Mouse (Mus musculus) liver, adult 2 months (tissue): ENCODE measurements around the gene Ctps.

Experiments used
- CTCF ChIP-seq: fragments of 200-500 bp; IDR thresholded peaks from 2 replicates; pipeline ENCODE4 v1.5.1; 2011; ENCODE audit warnings: low read depth, low read length, control low read depth
- POLR2A ChIP-seq: fragments of 200-500 bp; IDR thresholded peaks from 2 replicates; pipeline ENCODE4 v1.6.1; 2011; ENCODE audit warnings: low read length, control low read depth; ENCODE audit not compliant: insufficient read depth; ENCODE audit errors: extremely low read depth

- TF ChIP-seq POLR2A (no peak), CTCF (no peak)
These were observed 43.7 kb upstream of the Ctps start for GRCm38 (mm10) chr4:120613691-120614329.
